Mouse (Mus musculus) layer of hippocampus, adult 8-10 months (tissue): ENCODE results near the gene Tnfrsf18. TPM values are rescaled to one million over a fixed set of nuclear protein-coding genes. Genes with fewer than 3 reads are reported as not detected.

Experiments used
- DNase-seq, 2 experiments: peaks; one replicate each; pipeline ENCODE4 v3.0.0; 2022; ENCODE audit warnings: low spot score in 2 of 2
- total RNA-seq, 4 experiments: library from RNA; stranded (reverse); gene quantifications; 2 replicates each; pipeline ENCODE4 v1.2.4; 2022

Gene Tnfrsf18
- total RNA-seq, 4 experiments from 2014 or later = not detected

GRCm38 (mm10) chr4:156032856-156033255 is 6.9 kb downstream of the Tnfrsf18 start:
- no peak for DNase-seq

DNA sequence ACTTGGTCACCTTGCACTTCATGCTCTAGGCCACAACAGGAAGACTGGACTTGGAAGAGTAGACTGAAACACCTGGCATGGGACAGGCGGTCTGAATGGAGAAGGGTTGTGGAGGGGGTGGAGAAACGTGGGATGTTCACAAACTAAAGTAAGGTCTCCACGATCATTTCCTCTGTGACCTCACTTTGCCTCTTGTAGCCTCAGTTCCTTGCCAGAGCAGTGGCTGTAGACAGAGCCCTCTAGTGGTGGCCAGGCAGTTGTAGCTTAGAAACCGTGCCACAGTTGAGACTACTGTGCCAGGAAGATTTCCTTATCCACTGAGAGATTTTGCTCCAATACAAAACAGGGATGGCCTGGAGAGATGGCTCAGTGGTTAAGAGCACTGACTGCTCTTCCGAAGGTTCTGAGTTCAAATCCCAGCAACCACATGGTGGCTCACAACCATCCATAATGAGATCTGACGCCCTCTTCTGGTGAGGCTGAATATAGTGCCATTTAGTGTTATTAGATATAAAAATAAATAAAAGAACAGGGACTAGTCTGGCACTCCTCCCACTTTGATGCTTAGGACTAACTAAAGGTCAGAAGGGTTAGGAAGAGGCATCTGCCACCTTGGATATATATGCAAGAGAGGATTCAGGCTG is 7.6 kb downstream of the Tnfrsf18 start:
- DNase-seq = no peak

DNA sequence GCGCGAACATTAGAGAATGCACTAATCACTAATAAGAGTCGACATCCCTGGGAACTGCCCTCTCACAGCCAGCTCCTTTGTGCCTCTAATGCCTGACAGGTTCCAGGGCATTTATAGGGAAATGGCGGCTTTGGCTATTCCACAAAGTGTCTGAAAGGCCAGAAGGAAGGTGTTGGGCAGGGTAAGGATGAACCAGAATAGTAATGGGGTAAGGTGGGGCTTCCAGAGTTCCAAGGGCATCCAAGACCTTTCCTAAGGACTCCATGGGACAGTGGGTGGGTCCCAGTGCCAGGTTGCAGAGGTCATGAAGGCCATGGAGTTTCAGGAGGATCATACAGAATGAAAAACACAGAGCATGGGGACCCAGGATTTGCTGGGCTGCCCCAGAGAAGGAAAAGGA is 8.3 kb downstream of the Tnfrsf18 start:
- no peak for DNase-seq

GRCm38 (mm10) chr4:156034901-156035300 is 8.9 kb downstream of the Tnfrsf18 start:
- no peak for DNase-seq

GRCm38 (mm10) chr4:156044754-156045153 is 18.8 kb downstream of the Tnfrsf18 start:
- no peak for DNase-seq

- no peak for DNase-seq
These were observed 23.8 kb downstream of the Tnfrsf18 start for GRCm38 (mm10) chr4:156049779-156050178.

DNA sequence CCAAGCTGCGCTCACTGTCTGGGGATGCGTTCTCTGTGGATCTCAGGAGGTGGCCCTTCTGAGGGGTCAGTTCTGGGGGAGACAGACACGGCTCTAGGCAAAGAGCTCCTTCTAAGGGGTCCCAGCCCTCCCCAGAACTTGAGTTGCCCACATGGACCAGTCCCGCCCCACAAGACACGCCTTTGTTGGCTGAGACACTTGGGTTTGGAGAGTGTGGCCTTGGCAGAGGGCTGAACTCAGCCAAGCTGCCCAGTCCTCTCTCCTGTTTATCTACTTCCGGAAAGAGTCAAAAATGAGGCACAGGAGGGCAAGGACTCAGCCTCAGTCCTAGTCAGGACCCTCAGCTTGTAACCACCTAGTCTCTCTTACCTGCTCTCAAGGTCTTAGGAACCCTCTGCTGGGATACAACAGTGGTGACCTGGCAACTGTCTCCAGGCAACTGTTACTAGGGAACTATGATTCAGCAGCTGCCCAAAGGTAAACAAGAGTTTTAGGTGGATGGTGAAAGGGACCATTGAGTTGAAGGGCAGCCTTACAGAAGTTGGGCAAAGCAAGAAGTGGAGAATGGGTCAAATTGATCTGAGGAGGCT is 24.5 kb downstream of the Tnfrsf18 start:
- no peak for DNase-seq

DNA sequence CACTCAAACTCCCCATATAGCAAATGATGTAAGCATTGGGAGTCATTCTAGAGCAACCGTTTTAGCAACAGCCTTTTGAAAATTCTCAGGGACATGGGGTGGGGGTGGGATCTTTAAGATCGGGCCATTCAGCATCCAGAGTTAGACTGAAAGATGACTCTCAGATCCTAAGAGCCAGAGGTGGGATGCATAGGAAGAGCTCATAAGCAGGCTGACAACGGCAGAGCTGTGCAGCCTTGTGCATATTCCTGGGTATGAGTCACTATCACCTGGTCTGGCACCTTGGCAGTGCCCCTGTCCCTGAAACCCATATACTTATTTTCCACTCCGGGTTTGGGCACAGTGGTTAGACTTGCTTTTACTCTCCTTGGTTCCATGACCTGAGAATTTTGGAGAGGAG is 27.1 kb downstream of the Tnfrsf18 start:
- no peak for DNase-seq

GRCm38 (mm10) chr4:156054130-156054529 is 28.2 kb downstream of the Tnfrsf18 start:
- no peak for DNase-seq

DNA sequence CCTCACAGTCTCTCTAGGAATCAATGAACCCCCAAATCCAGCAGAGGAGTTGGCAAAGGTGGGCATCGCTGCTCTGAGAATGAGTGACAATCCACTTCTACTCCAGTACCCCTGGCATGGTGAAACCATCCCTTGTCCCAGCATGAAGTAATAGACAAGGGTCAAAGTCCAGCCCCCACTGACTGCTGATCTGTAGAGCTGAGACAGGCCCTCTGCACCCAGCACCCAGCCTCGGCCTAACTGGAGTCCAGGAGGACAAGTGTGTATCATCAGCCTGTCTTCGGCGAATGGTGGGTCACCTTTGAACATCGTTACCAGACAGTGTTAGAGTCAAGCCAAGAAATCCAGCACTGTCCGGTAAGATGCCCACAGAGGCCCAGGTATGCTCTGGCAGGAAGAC is 28.6 kb downstream of the Tnfrsf18 start:
- DNase-seq = no peak

DNA sequence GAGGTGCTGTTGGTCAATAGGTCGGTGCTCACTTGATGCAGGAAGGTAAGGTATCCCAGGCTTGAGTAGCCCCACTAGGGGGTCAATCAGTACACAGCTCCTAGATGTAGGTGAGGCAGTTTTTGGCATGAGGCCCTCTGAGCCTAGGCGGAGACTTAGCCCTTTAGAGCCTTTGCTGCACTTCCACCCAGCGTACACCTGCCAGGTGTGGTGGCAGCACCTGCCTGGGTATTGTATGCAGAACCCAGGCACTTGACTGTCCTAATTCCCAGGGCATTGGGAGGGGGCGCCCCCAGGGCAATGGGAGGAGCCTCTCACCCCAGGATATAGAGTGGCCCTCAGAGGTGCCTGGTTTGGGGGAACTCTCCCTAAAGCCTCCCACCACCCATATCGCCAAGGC is 29.2 kb downstream of the Tnfrsf18 start:
- DNase-seq = no peak

- no peak for DNase-seq
These were observed 31.7 kb downstream of the Tnfrsf18 start for GRCm38 (mm10) chr4:156057702-156058101.

GRCm38 (mm10) chr4:156058826-156059225 is 32.9 kb downstream of the Tnfrsf18 start:
- DNase-seq = no peak

DNA sequence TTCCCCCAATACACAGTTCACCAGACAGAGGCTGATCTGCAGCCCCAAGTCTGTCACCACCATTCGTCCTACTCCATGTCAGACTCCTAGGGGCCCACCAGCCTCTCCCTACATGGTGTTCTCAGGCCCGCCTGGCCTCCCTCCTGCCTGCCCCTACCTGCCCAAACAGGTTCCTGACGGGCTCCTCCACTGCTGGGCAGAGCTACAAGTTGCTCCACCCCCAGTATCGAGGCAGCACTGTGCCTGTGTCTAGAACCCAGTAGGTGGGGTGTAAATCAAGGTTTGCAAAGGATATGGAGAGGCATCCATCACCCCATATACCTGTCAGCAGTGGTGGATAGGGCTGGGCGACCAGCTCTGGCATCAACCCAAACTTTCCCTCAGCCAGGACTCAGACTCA is 33.3 kb downstream of the Tnfrsf18 start, which contains the start of gene Ttll10:
Ttll10 (minus strand) TSS at position 154 of the 400 bp plus-strand sequence.
- DNase-seq = no peak

- no peak for DNase-seq
These were observed 33.7 kb downstream of the Tnfrsf18 start for GRCm38 (mm10) chr4:156059713-156060112.

GRCm38 (mm10) chr4:156063861-156064509 is 38.0 kb downstream of the Tnfrsf18 start:
- DNase-seq = no peak

DNA sequence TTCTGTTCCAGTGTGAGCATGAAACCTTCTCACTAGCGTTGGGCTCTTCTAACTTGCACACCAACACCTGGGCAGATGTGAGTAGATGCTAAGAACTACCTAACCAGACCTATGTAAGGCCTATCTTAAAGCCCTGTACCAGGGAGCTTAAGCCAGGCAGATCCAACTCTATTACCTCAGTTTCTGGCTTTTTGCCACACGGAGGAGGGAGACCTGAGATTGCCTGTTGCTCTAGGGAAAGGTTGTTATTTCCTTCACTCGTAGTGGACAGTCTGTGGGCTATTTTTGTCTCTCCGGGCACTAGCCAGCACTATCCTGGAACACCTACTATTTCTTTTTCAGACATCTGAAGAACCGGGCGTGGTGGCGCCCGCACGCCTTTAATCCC is 38.5 kb downstream of the Tnfrsf18 start:
- DNase-seq = no peak

DNA sequence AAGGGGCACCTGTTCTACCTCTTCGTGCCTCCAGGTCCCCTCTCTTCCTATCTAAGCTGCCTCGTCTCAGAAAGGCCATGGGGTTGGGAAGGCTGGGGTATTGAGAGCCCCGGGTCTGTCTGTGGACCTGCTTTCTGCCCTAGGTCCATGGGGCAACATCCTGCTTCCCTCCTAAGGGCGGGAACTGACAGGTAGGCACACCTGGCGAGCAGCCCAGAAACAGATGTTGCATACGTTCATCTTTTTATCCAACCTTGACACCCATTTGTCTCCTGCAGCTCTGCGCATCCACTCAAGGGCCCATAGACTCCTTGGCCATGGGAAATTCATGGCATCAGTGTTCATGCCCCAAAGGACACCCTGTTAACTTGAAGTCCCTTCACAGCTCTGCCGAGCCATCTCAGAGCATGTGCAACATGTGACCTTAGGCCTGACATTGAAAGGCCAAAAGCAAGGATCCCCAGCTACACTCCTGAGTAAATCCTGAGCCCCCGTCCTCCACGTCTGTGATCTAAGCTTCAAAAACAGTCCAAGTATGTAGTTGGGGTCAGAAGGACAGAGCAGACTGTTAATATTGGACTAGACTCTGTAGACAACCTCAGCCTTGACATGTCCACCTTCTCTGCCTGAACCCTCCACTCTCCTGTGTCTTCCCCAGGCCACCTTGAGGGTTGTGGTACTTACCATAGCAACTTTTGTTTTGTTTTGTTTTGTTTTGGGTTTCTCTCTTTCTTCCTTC is 39.4 kb downstream of the Tnfrsf18 start:
- no peak for DNase-seq

DNA sequence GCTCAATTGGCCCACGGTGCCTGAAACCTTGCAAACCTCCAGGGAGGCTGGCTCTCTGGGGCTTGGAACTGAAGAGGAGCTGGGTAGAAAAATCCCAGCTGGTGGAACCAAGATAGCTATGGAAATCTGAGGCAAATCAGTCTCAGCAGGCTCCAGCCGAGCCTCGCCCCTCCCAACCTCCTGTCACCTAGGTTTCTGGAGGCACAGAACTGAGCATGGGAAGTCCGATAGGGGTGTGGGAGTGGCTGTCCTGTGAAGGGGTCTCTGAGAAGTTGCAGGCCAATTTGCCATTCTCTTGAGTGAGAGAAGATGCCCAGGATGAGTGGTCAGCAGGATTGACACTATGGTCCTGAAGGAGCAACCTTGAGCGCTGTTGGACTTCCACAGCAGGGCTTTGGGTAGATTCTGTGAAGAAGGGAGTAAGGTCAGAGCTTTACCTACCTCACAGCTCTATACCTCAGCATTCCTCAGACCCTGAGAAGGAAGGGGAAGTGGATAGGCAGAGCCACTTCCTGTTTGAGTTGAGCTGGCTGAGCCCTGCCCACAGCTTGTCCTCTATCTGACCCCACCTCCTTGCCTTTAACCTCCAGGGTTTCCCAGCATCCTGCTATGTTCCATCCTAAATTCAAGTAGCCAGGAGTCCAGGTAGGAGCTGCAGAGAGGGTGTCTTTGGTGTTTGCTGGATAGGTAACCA is 41.4 kb downstream of the Tnfrsf18 start:
- no peak for DNase-seq

GRCm38 (mm10) chr4:156069701-156070100 is 43.7 kb downstream of the Tnfrsf18 start:
- no peak for DNase-seq

GRCm38 (mm10) chr4:156070276-156070675 is 44.3 kb downstream of the Tnfrsf18 start:
- no peak for DNase-seq

DNA sequence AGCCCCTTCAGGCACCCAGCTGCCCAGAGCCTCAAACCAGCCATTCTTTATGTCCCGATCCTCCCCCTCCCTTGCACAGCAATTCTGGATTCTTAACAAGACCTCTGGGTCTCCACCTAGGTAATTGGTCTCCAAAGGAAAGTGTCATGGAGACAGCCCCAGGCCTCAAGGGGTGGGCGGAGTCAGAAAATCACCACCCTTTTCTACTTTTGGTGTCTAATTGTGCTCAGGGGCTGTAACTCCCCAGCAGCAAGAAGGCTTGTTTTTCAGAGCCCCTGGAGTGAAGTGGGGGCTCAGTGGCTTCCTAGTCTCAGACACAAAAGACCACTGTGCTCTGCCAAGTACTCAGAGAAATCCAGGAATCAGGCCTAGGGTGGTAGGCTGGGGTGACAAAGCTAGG is 44.8 kb downstream of the Tnfrsf18 start:
- no peak for DNase-seq
